Mouse (Mus musculus) kidney, adult 2 months (tissue): ENCODE data around the gene Nhp2. TPM values are rescaled to one million over a fixed set of nuclear protein-coding genes. Genes with fewer than 3 reads are reported as not detected.
A peak's percentile ranks its signal among the peaks of the same experiment; 100 is the strongest.

Experiments
- DNase-seq: peaks from one replicate; pipeline ENCODE4 v3.0.0; 2021
- H3K27ac ChIP-seq: fragments of 200-500 bp; 2 replicates; pipeline ENCODE4 v1.5.1; 2012; ENCODE audit warnings: low read depth, low read length, control low read depth, inconsistent platforms; ENCODE audit not compliant: insufficient read depth
- H3K27me3 ChIP-seq: fragments of 200-500 bp; replicated peaks from 2 replicates; pipeline ENCODE4 v1.6.1; 2012; ENCODE audit warnings: mild to moderate bottlenecking, moderate library complexity, low read length, inconsistent platforms; ENCODE audit not compliant: control insufficient read depth, insufficient read depth
- H3K36me3 ChIP-seq: fragments of 200-500 bp; 2 replicates; pipeline ENCODE4 v1.6.1; 2012; ENCODE audit warnings: mild to moderate bottlenecking, moderate library complexity, low read length, inconsistent platforms; ENCODE audit not compliant: control insufficient read depth, insufficient read depth
- H3K4me1 ChIP-seq: fragments of 200-500 bp; 2 replicates; pipeline ENCODE4 v1.6.1; 2011; ENCODE audit warnings: low read length; ENCODE audit not compliant: control insufficient read depth, insufficient read depth
- H3K4me3 ChIP-seq: fragments of 200-500 bp; 2 replicates; pipeline ENCODE4 v1.5.1; 2011; ENCODE audit warnings: mild to moderate bottlenecking, low read depth, low read length, control low read depth; ENCODE audit not compliant: insufficient read depth
- CTCF ChIP-seq: fragments of 200-500 bp; conservative IDR thresholded peaks from 2 replicates; pipeline ENCODE4 v1.5.1; 2011; ENCODE audit warnings: low read depth, mild to moderate bottlenecking, control low read depth, low read length, moderate library complexity, mixed read lengths; ENCODE audit not compliant: insufficient read depth, insufficient read length
- POLR2A ChIP-seq: fragments of 200-500 bp; IDR thresholded peaks from one replicate; pipeline ENCODE4 v1.6.1; 2011; ENCODE audit warnings: low read depth, low read length, control low read depth
- WGBS: fragments of 180-500 bp; shearing (Covaris S2); methylation state at CpG from one replicate; pipeline ENCODE4 v1.1.7; 2018; 5-methylcytosine and 5-hydroxymethylcytosine counted together
- polyA plus RNA-seq: library from polyadenylated mRNA; depleted of rRNA; stranded (reverse); fragments of >200 nt; gene quantifications from 2 replicates; pipeline ENCODE4 v1.2.3, GENCODE M21; 2012

Gene Nhp2
- polyA plus RNA-seq, 1 experiment, result 49.8 TPM

- peak overlapping the region; percentile 77; the same call in 1 of the 2 replicates for H3K4me3 ChIP-seq
- H3K27ac ChIP-seq, result no peak overlapping the region
- H3K36me3 ChIP-seq, result no peaks in the 10 kb centered on the region
- TF ChIP-seq CTCF, result no peak
- no peak for TF ChIP-seq POLR2A
- no peaks in the 10 kb centered on the region for H3K27me3 ChIP-seq
- DNase-seq, result peak; percentile 31
- peaks cover 17% of the 10 kb centered on the region for H3K4me1 ChIP-seq
- WGBS, result 31% methylated on average over 8 of the region's 8 CpGs
Measured at GRCm38 (mm10) chr11:51585608-51586252, 33.8 kb upstream of the Nhp2 start.

- no peak for TF ChIP-seq CTCF
- no peak for TF ChIP-seq POLR2A
- no peaks in the 10 kb centered on the region for H3K36me3 ChIP-seq
- no peak overlapping the region for H3K4me3 ChIP-seq
- no peak for DNase-seq
- 60% methylated on average over 13 of the region's 13 CpGs for WGBS
- H3K27me3 ChIP-seq, result no peaks in the 10 kb centered on the region
- peaks cover 20% of the 10 kb centered on the region for H3K4me1 ChIP-seq
- no peak overlapping the region for H3K27ac ChIP-seq
Measured at GRCm38 (mm10) chr11:51586411-51586810, 33.1 kb upstream of the Nhp2 start.

DNA sequence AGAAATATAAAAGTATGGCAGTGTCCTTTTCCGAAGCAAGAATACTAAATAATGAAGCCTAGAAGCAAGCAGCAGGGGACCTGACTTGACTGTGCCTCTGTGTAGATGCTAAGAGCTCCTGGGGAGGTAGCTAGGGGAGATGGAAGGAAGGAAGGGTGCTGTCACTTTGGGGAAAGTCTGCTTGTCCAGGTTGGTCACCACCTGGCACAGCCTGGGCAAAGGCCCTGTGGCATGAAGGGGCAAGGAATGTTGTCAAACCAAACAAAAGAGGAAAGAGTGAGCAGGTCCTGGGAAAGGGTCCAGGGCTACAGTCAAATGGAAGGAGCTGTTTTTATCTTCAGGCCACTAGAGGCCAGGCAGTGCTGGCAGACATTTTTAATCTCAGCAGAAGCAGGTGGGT is 32.5 kb upstream of the Nhp2 start:
- TF ChIP-seq POLR2A (no peak), CTCF (no peak)
- Histone ChIP-seq H3K27ac (no peak overlapping the region), H3K4me3 (no peak overlapping the region), H3K27me3 (no peaks in the 10 kb centered on the region), H3K36me3 (no peaks in the 10 kb centered on the region), H3K4me1 (peaks cover 20% of the 10 kb centered on the region)
- DNase-seq, result no peak
- 90% methylated on average over 1 of the region's 1 CpGs for WGBS

- WGBS, result 97% methylated on average over 3 of the region's 3 CpGs
- TF ChIP-seq POLR2A, result no peak
- Histone ChIP-seq H3K4me1 (peaks cover 17% of the 10 kb centered on the region), H3K27me3 (no peaks in the 10 kb centered on the region), H3K4me3 (no peak overlapping the region), H3K27ac (no peak overlapping the region), H3K36me3 (peaks cover 6% of the 10 kb centered on the region; the same call in 1 of the 2 replicates)
- no peak for DNase-seq
Measured at GRCm38 (mm10) chr11:51588833-51589232, 30.7 kb upstream of the Nhp2 start.

DNA sequence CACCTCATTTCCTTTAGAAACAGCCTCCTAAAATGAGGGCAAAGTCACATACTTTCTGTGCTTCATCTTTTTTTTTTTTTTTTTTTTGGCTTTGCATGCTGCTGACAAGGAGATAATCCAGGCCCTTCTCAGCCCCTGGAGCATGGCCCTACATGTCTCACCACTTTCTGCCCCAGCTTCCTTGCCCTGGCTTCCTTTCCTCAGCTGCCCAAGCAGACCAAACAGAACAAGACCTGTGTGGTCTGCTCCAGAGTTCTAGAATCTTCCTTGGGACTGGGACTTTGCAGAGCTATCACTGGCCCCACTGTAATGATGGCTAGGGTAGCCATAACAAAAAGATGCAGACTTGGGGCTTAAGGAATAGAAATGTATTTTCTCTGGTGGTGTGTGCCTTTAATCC is 29.5 kb upstream of the Nhp2 start:
- Histone ChIP-seq H3K4me1 (peaks cover 17% of the 10 kb centered on the region), H3K36me3 (peaks cover 6% of the 10 kb centered on the region; the same call in 1 of the 2 replicates), H3K4me3 (no peak overlapping the region), H3K27me3 (no peaks in the 10 kb centered on the region), H3K27ac (no peak overlapping the region)
- no peak for TF ChIP-seq CTCF
- no peak for TF ChIP-seq POLR2A
- no peak for DNase-seq

DNA sequence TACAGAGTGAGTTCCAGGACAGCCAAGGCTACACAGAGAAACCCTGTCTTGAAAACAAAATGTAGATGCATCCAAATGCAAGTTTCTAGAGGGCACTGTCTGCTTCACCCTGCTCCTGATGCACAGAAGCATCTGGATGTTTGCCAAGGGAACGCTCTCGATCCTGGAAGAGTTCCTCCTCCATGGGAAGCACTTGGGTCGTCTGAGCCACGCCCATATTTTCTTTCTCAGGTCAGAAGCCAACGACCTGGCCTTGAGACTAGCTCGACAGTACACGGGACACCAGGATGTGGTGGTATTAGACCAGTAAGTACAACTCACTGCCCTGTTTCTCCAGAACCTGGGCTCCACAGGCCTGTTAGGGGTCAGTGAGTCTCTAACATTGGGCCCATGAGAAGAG is 28.4 kb upstream of the Nhp2 start:
- Histone ChIP-seq H3K4me3 (no peak overlapping the region), H3K4me1 (peaks cover 6% of the 10 kb centered on the region; the same call in 1 of the 2 replicates), H3K27ac (no peak overlapping the region), H3K27me3 (no peaks in the 10 kb centered on the region), H3K36me3 (peaks cover 7% of the 10 kb centered on the region)
- WGBS, result 27% methylated on average over 7 of the region's 7 CpGs
- no peak for TF ChIP-seq POLR2A
- no peak for TF ChIP-seq CTCF
- peak; percentile 34 for DNase-seq

DNA sequence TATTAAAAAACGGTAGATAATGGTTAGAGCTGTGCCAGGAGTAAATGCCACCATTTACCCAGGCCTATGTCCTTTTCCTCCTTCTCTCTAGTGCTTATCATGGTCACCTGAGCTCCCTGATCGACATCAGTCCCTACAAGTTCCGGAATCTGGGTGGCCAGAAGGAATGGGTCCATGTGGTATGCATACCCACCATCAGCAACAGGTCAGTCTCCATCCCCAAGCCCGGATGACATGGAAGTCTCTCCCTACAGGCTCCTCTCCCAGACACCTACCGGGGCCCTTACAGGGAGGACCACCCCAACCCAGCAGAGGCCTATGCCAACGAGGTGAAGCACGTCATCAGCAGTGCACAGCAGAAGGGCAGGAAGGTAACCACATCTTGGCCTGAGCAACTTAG is 27.6 kb upstream of the Nhp2 start:
- Histone ChIP-seq H3K27me3 (no peaks in the 10 kb centered on the region), H3K36me3 (peaks cover 7% of the 10 kb centered on the region), H3K27ac (no peak overlapping the region), H3K4me1 (peaks cover 3% of the 10 kb centered on the region; the same call in 1 of the 2 replicates), H3K4me3 (no peak overlapping the region)
- TF ChIP-seq POLR2A (no peak), CTCF (no peak)
- 85% methylated on average over 7 of the region's 7 CpGs for WGBS
- no peak for DNase-seq
